Mouse (Mus musculus) layer of hippocampus, adult 18-20 months (tissue): ENCODE measurements around the gene Plekha5. TPM values are rescaled to one million over a fixed set of nuclear protein-coding genes. Genes with fewer than 3 reads are reported as not detected.

Source experiments
- total RNA-seq, 2 experiments: library from RNA; stranded (reverse); gene quantifications; 2 replicates each; pipeline ENCODE4 v1.2.3; 2021

Plekha5 gene
- total RNA-seq, 2 experiments from 2014 or later, result 99.4 to 104 TPM

Other genes starting within 250 kb of the Plekha5 start
- gene Aebp2, start 198.6 kb downstream of the Plekha5 start, total RNA-seq, result 10 to 100 TPM; 55.3 to 64.4 TPM